Mouse (Mus musculus) lung, postnatal 0 days (tissue): ENCODE measurements at regions not wholly inside any gene's neighbourhood (a gene's known extent, or its start where the extent isn't known, plus 50 kb on each side); places are given as distances from the start of the nearest gene placed in this dataset.

Source experiments
- ATAC-seq: fragments of 200-750 bp; cut with Nextera tagmentation; 2 replicates; pipeline ENCODE4 v1.8.0; 2017; ENCODE audit warnings: moderate library complexity
- DNase-seq: peaks from one replicate; pipeline ENCODE4 v3.0.0-alpha.2; 2016; ENCODE audit warnings: low spot score
- H3K27ac ChIP-seq: fragments of 300-500 bp; sonication (generic); 2 replicates; pipeline ENCODE4 v1.5.1; 2014; ENCODE audit warnings: antibody characterized with exemption, mild to moderate bottlenecking, low read length, mixed read lengths
- H3K27me3 ChIP-seq: fragments of 300-500 bp; sonication (generic); replicated peaks from 2 replicates; pipeline ENCODE4 v1.6.1; 2014; ENCODE audit warnings: low read length, mixed read lengths; ENCODE audit not compliant: insufficient read depth
- H3K36me3 ChIP-seq: fragments of 300-500 bp; sonication (generic); 2 replicates; pipeline ENCODE4 v1.6.1; 2014; ENCODE audit warnings: low read length, mixed read lengths; ENCODE audit not compliant: insufficient read depth
- H3K4me1 ChIP-seq: fragments of 300-500 bp; sonication (generic); 2 replicates; pipeline ENCODE4 v1.6.1; 2014; ENCODE audit warnings: antibody characterized with exemption, low read depth, low read length, mixed read lengths; ENCODE audit not compliant: insufficient read depth
- H3K4me2 ChIP-seq: fragments of 300-500 bp; sonication (generic); replicated peaks from 2 replicates; pipeline ENCODE4 v1.6.1; 2014; ENCODE audit warnings: low read depth, mild to moderate bottlenecking, low read length, moderate library complexity, mixed read lengths
- H3K4me3 ChIP-seq: fragments of 300-500 bp; sonication (generic); 2 replicates; pipeline ENCODE4 v1.5.1; 2014; ENCODE audit warnings: low read depth, low read length
- H3K9ac ChIP-seq: fragments of 300-500 bp; sonication (generic); replicated peaks from 2 replicates; pipeline ENCODE4 v1.6.1; 2014; ENCODE audit warnings: low read depth, mild to moderate bottlenecking
- H3K9me3 ChIP-seq: fragments of 300-500 bp; sonication (generic); 2 replicates; pipeline ENCODE4 v1.6.1; 2016; ENCODE audit warnings: low read length, mixed read lengths
- CTCF ChIP-seq: IDR thresholded peaks from 2 replicates; pipeline ENCODE4 v1.5.1; 2016; ENCODE audit warnings: antibody characterized with exemption, mild to moderate bottlenecking
- EP300 ChIP-seq: IDR thresholded peaks from 2 replicates; pipeline ENCODE4 v1.6.1; 2016; ENCODE audit warnings: antibody characterized with exemption, mild to moderate bottlenecking, control low read depth
- WGBS: fragments of 180-500 bp; shearing (Covaris S2); extraction: QIAGEN DNeasy Blood & Tissue Kit; methylation state at CpG from one replicate; pipeline ENCODE4 v1.1.7; 2014; 5-methylcytosine and 5-hydroxymethylcytosine counted together

DNA sequence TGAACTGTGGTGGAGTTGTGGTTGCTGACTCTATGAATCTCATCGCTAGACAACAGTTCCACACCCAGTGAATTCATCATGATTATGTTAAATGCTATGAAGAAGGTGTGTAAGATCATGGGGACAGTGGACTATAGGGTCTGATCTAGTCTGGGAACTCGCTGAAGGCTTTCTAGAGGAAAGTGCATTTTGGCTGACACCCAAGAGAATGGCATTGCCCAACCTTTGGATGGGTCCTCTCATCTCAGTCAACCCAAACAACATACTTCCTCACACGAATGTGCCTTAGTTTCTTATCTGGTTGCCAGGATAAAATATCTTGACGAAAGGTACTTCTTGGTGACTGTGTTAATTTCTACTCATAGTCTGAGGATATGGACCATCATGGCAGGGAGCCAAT is 112.9 kb upstream of the Ado start:
- Histone ChIP-seq H3K9ac (no peak overlapping the region), H3K27ac (no peak overlapping the region), H3K4me2 (no peak overlapping the region), H3K36me3 (no peaks in the 10 kb centered on the region), H3K4me3 (no peak overlapping the region), H3K4me1 (no peaks in the 10 kb centered on the region), H3K27me3 (no peaks in the 10 kb centered on the region), H3K9me3 (no peaks in the 10 kb centered on the region)
- ATAC-seq (no peak), DNase-seq (no peak)
- TF ChIP-seq CTCF (no peak), EP300 (no peak)
- WGBS = 80% methylated on average over 4 of the region's 4 CpGs

DNA sequence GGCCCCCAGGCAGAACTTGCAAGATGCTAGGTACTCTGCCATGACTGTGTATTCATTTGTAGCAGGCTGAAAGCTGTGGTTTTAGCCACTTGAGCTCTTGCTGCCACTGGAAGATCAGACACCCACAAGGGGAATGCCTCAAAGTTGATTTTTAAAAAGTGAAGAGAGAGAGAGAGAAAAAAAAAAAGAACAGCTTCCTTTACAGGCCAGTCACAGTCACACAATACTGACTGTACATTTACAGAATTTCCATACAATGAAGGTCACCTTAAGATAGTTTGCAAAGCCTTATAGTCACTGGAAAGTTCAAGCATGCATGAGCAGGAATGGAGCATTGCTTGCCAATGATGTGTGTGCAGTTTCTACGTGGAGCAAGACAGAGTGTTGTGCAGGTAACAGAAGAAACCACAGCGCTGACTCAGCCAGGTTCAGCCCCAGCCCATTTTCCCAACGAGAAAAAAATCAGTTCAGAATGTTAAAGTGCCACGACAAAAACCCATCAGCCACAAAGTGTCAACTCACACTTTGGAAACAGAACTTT is 109.3 kb upstream of the Ado start:
- Histone ChIP-seq H3K27me3 (no peaks in the 10 kb centered on the region), H3K27ac (no peak overlapping the region), H3K4me2 (no peak overlapping the region), H3K4me3 (no peak overlapping the region), H3K4me1 (no peaks in the 10 kb centered on the region), H3K36me3 (no peaks in the 10 kb centered on the region), H3K9ac (no peak overlapping the region), H3K9me3 (no peaks in the 10 kb centered on the region)
- WGBS = 56% methylated on average over 4 of the region's 4 CpGs
- DNase-seq (no peak), ATAC-seq (no peak)
- TF ChIP-seq EP300 (no peak), CTCF (no peak)

DNA sequence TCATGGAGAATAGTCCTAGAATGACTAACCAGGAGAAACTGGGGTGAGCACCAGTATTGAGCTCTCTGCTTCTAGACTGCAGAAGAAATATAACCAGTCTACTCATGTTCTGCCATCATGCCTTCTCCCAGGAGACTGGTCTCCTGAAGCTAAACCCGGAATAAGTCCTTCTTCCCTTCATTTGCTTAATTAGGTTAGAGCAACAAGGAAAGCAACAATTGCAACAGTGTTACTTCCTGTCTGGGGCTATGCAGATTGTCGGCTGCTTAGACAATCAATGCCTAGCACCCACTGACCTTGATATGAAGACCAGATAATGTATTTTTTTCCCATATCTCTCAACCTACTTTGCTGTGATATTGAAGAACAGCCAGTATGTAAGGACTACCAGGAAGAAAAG is 108.5 kb upstream of the Ado start:
- no peaks in the 10 kb centered on the region for H3K9me3 ChIP-seq
- H3K4me1 ChIP-seq = no peaks in the 10 kb centered on the region
- H3K4me2 ChIP-seq = no peak overlapping the region
- no peaks in the 10 kb centered on the region for H3K27me3 ChIP-seq
- H3K27ac ChIP-seq = no peak overlapping the region
- H3K4me3 ChIP-seq = no peak overlapping the region
- WGBS = 60% methylated on average over 2 of the region's 2 CpGs
- ATAC-seq = no peak
- no peak for TF ChIP-seq EP300
- TF ChIP-seq CTCF = no peak
- DNase-seq = no peak
- no peaks in the 10 kb centered on the region for H3K36me3 ChIP-seq
- no peak overlapping the region for H3K9ac ChIP-seq

DNA sequence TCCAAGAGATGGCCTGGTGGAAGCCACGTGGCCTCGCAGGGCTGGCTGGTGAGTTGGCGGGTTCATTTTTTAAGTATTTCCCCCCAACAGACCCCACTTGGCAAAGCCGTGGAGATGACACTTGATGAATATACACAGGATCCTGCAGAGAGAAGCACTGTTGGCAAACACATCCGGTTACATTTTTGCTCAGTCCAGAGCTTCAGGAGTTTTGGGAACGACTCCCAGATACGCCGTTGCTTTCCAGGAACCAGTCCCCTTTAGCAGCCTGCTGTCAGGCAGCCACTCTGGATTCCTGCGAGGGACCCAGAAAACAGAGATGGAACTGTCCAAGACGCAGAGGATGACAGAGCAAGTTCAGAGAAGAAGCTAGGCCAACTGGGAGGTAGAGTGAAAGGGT is 105.8 kb upstream of the Ado start:
- Histone ChIP-seq H3K27me3 (no peaks in the 10 kb centered on the region), H3K9me3 (no peaks in the 10 kb centered on the region), H3K4me2 (no peak overlapping the region), H3K27ac (no peak overlapping the region), H3K4me3 (no peak overlapping the region), H3K9ac (no peak overlapping the region), H3K4me1 (no peaks in the 10 kb centered on the region), H3K36me3 (no peaks in the 10 kb centered on the region)
- WGBS = 60% methylated on average over 10 of the region's 10 CpGs
- DNase-seq (peak; percentile 26), ATAC-seq (no peak)
- TF ChIP-seq EP300 = no peak
- TF ChIP-seq CTCF = no peak

DNA sequence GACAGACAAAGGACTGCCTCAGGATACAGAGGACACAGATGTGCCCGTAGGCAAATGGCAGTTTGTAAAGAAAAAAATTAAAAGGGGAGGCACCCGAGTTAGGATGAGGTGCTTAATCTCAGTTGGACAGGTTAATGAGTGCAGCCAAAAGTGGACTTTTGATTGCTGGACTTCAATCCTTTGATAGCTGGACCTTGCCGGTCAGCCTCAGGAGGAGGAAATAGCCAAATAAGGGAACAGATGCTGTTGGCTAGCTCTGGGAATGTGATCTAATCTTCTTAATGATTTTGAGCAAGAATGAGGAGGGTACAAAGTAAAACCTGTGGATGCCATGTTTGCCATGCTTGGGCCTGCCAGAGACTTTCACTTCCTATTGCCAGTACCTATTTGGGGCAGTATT is 103.5 kb upstream of the Ado start:
- ATAC-seq (no peak), DNase-seq (no peak)
- Histone ChIP-seq H3K27ac (no peak overlapping the region), H3K27me3 (no peaks in the 10 kb centered on the region), H3K4me2 (no peak overlapping the region), H3K4me1 (no peaks in the 10 kb centered on the region), H3K9me3 (no peaks in the 10 kb centered on the region), H3K36me3 (no peaks in the 10 kb centered on the region), H3K4me3 (no peak overlapping the region), H3K9ac (no peak overlapping the region)
- TF ChIP-seq EP300 = no peak
- no peak for TF ChIP-seq CTCF
- WGBS = 64% methylated on average over 3 of the region's 3 CpGs

DNA sequence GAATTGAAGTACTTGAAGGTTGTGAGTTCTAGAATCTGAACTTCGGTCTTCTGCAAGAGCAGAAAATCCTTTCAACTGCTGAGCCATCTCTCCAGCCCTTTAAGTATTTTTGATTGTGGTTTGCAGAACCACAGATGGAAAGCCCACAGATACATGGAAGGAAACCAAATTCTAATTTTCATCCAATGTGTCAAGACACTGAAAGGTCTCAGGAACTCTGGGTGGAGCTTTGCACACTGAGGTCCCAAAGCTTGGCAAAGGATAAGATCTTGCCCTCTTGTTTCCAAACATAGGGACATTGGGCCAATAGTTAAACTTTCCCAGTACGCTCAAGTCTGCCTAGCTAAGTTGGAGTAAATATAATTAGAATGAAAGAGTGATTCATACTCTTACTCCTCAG is 102.6 kb upstream of the Ado start:
- Histone ChIP-seq H3K9me3 (no peaks in the 10 kb centered on the region), H3K27ac (no peak overlapping the region), H3K4me2 (no peak overlapping the region), H3K9ac (no peak overlapping the region), H3K27me3 (no peaks in the 10 kb centered on the region), H3K4me3 (no peak overlapping the region), H3K36me3 (no peaks in the 10 kb centered on the region), H3K4me1 (no peaks in the 10 kb centered on the region)
- ATAC-seq (no peak), DNase-seq (no peak)
- TF ChIP-seq EP300 (no peak), CTCF (no peak)
- 82% methylated on average over 2 of the region's 2 CpGs for WGBS
